Mouse (Mus musculus): ENCODE data around the gene Metap1. TPM values are rescaled to one million over a fixed set of nuclear protein-coding genes. Genes with fewer than 3 reads are reported as not detected.

Gene Metap1
- polyA plus RNA-seq, 1 experiment from 2014 or later: 49.2 TPM

GRCm38 (mm10) chr3:138415121-138415690 is 74.1 kb downstream of the Metap1 start, which contains the start of gene Adh4:
TSS of gene Adh4 (plus strand) at chr3:138415466.
- no peaks in the 10 kb centered on the region for H3K4me1 ChIP-seq (ENCODE audit: control insufficient read depth, insufficient read depth, low read length)
- no peak within 1 kb of the TSS for H3K4me2 ChIP-seq
- H3K9ac ChIP-seq (ENCODE audit: low read length): no peak within 1 kb of the TSS
- no peak within 1 kb of the TSS for H3K4me3 ChIP-seq (ENCODE audit: low read depth, low read length)
- H3K36me3 ChIP-seq (ENCODE audit: control insufficient read depth, insufficient read depth, low read length): no peaks in the 10 kb centered on the region
- no peak within 1 kb of the TSS for H3K27ac ChIP-seq (ENCODE audit: low read depth, low read length)
- peak; percentile 85 for DNase-seq (ENCODE audit: low spot score, missing footprints)
- H3K27me3 ChIP-seq (ENCODE audit: control insufficient read depth, insufficient read depth, low read length): no peaks in the 10 kb centered on the region
- no peaks in the 10 kb centered on the region for H3K9me3 ChIP-seq (ENCODE audit: control insufficient read depth, low read length)
- 75% methylated on average over 6 of the region's 6 CpGs for WGBS
- ATAC-seq (ENCODE audit: low FRiP score): no peak

GRCm38 (mm10) chr3:138410211-138410610 is 79.1 kb downstream of the Metap1 start:
- DNase-seq (ENCODE audit: low spot score, missing footprints): no peak
- no peak overlapping the region for H3K27ac ChIP-seq (ENCODE audit: low read depth, low read length)

GRCm38 (mm10) chr3:138409585-138409984 is 79.7 kb downstream of the Metap1 start:
- Histone ChIP-seq H3K4me1 (ENCODE audit: control insufficient read depth, insufficient read depth, low read length) (no peaks in the 10 kb centered on the region), H3K4me3 (ENCODE audit: low read depth, low read length) (no peak overlapping the region), H3K27me3 (ENCODE audit: control insufficient read depth, insufficient read depth, low read length) (no peaks in the 10 kb centered on the region), H3K36me3 (ENCODE audit: control insufficient read depth, insufficient read depth, low read length) (no peaks in the 10 kb centered on the region), H3K9ac (ENCODE audit: low read length) (no peak overlapping the region), H3K27ac (ENCODE audit: low read depth, low read length) (no peak overlapping the region), H3K9me3 (ENCODE audit: control insufficient read depth, low read length) (no peaks in the 10 kb centered on the region), H3K4me2 (no peak overlapping the region)
- 91% methylated on average over 1 of the region's 1 CpGs for WGBS
- ATAC-seq (ENCODE audit: low FRiP score) (no peak), DNase-seq (ENCODE audit: low spot score, missing footprints) (no peak)

More at GRCm38 (mm10) chr3:138410211-138410610, 79.1 kb downstream of the Metap1 start:
- no peaks in the 10 kb centered on the region for H3K36me3 ChIP-seq (ENCODE audit: control insufficient read depth, insufficient read depth, low read length)
- H3K4me2 ChIP-seq: no peak overlapping the region
- WGBS: 78% methylated on average over 3 of the region's 3 CpGs
- H3K9ac ChIP-seq (ENCODE audit: low read length): no peak overlapping the region
- no peak overlapping the region for H3K4me3 ChIP-seq (ENCODE audit: low read depth, low read length)
- no peaks in the 10 kb centered on the region for H3K27me3 ChIP-seq (ENCODE audit: control insufficient read depth, insufficient read depth, low read length)
- no peak for ATAC-seq (ENCODE audit: low FRiP score)
- H3K4me1 ChIP-seq (ENCODE audit: control insufficient read depth, insufficient read depth, low read length): no peaks in the 10 kb centered on the region
- H3K9me3 ChIP-seq (ENCODE audit: control insufficient read depth, low read length): no peaks in the 10 kb centered on the region

MicroRNA genes within 50 kb of the gene (microRNA counts, 519-probe panel; counts per million panel counts)
- not detected for microRNA mmu-miR-1956

Small RNAs within 50 kb of the gene (microRNA-seq; reads per million reads assigned to microRNA genes)
- gene Mir1956: not detected

Other genes starting within 250 kb of the Metap1 start
- 0.23 and 0.48 TPM in 2 replicates for gene Adh1, start 228.5 kb downstream of the Metap1 start, polyA plus RNA-seq (2014; fragmentation: Nextera tagmentation; extraction: Ambion mirVana)
- gene Adh6a, start 176.2 kb downstream of the Metap1 start, polyA plus RNA-seq (2014; fragmentation: Nextera tagmentation; extraction: Ambion mirVana): not detected in 2 replicates
- gene Adh6b, start 147.7 kb downstream of the Metap1 start, polyA plus RNA-seq (2014; fragmentation: Nextera tagmentation; extraction: Ambion mirVana): 0.33 and 0.41 TPM in 2 replicates
- not detected in 2 replicates for gene Adh4, start 74.0 kb downstream of the Metap1 start, polyA plus RNA-seq (2014; fragmentation: Nextera tagmentation; extraction: Ambion mirVana)
- gene Adh5, start 46.4 kb downstream of the Metap1 start, polyA plus RNA-seq (2014; fragmentation: Nextera tagmentation; extraction: Ambion mirVana): 279 and 283 TPM in 2 replicates
- 493 and 516 TPM in 2 replicates for gene Eif4e, start 36.7 kb upstream of the Metap1 start, polyA plus RNA-seq (2014; fragmentation: Nextera tagmentation; extraction: Ambion mirVana)

All from midbrain, embryonic 11.5 days (tissue).